Mouse (Mus musculus) neural tube, embryonic 14.5 days (tissue): ENCODE data around the gene Hmcn1. TPM values are rescaled to one million over a fixed set of nuclear protein-coding genes. Genes with fewer than 3 reads are reported as not detected.

Experiments used
- ATAC-seq: fragments of 200-750 bp; cut with Nextera tagmentation; 2 replicates; pipeline ENCODE4 v1.8.0; 2017; ENCODE audit warnings: low read depth, mild to moderate bottlenecking, moderate TSS enrichment, moderate library complexity
- H3K27ac ChIP-seq: fragments of 300-500 bp; sonication (generic); 2 replicates; pipeline ENCODE4 v1.5.1; 2014; ENCODE audit warnings: low read depth, mild to moderate bottlenecking, control low read depth, low read length, moderate library complexity, mixed read lengths
- H3K27me3 ChIP-seq: fragments of 300-500 bp; sonication (generic); 2 replicates; pipeline ENCODE4 v1.6.1; 2014; ENCODE audit warnings: low read length; ENCODE audit not compliant: control insufficient read depth, insufficient read depth
- H3K36me3 ChIP-seq: fragments of 300-500 bp; sonication (generic); 2 replicates; pipeline ENCODE4 v1.6.1; 2014; ENCODE audit warnings: low read length, mixed read lengths; ENCODE audit not compliant: control insufficient read depth, insufficient read depth
- H3K4me1 ChIP-seq: fragments of 300-500 bp; sonication (generic); 2 replicates; pipeline ENCODE4 v1.6.1; 2014; ENCODE audit warnings: low read length; ENCODE audit not compliant: control insufficient read depth, insufficient read depth
- H3K4me2 ChIP-seq: fragments of 300-500 bp; sonication (generic); 2 replicates; pipeline ENCODE4 v1.6.1; 2014; ENCODE audit warnings: mild to moderate bottlenecking, low read depth, low read length, control low read depth
- H3K4me3 ChIP-seq: fragments of 300-500 bp; sonication (generic); 2 replicates; pipeline ENCODE4 v1.5.1; 2014; ENCODE audit warnings: low read depth, low read length, control low read depth, mixed read lengths
- H3K9ac ChIP-seq: fragments of 300-500 bp; sonication (generic); replicated peaks from 2 replicates; pipeline ENCODE4 v1.6.1; 2014; ENCODE audit warnings: low read depth, mild to moderate bottlenecking, control low read depth, low read length, mixed read lengths
- H3K9me3 ChIP-seq: fragments of 300-500 bp; sonication (generic); 2 replicates; pipeline ENCODE4 v1.6.1; 2016; ENCODE audit warnings: low read length; ENCODE audit not compliant: control insufficient read depth
- WGBS: fragments of 180-500 bp; shearing (Covaris S2); extraction: QIAGEN DNeasy Blood & Tissue Kit; methylation state at CpG from one replicate; pipeline ENCODE4 v1.1.7; 2014; 5-methylcytosine and 5-hydroxymethylcytosine counted together
- polyA plus RNA-seq: library from polyadenylated mRNA; unstranded; fragments of >200 nt; fragmentation: Nextera tagmentation; extraction: Ambion mirVana; gene quantifications from 2 replicates; pipeline ENCODE4 v1.2.1, GENCODE M21; 2014

Hmcn1 gene
- 1.6 and 3.4 TPM in 2 replicates for polyA plus RNA-seq

GRCm38 (mm10) chr1:150993162-150994064, at the start of gene Hmcn1:
TSS of gene Hmcn1 (minus strand) at chr1:150993435.
- Histone ChIP-seq H3K9ac (peak within 1 kb of the TSS; percentile 42), H3K4me1 (peaks cover 15% of the 10 kb centered on the region), H3K4me3 (peak within 1 kb of the TSS; percentile 43), H3K27me3 (0 out of 2 replicates have a peak, but pooled peaks cover 3% of the 10 kb centered on the region), H3K36me3 (no peaks in the 10 kb centered on the region), H3K27ac (no peak within 1 kb of the TSS), H3K9me3 (no peaks in the 10 kb centered on the region), H3K4me2 (peak within 1 kb of the TSS; percentile 94)
- ATAC-seq, result peak; percentile 89
- WGBS, result under 1% methylated on average over 35 of the region's 38 CpGs

- Histone ChIP-seq H3K9ac (no peak overlapping the region), H3K4me1 (no peaks in the 10 kb centered on the region), H3K36me3 (no peaks in the 10 kb centered on the region), H3K9me3 (no peaks in the 10 kb centered on the region), H3K4me3 (no peak overlapping the region), H3K27ac (no peak overlapping the region), H3K27me3 (no peaks in the 10 kb centered on the region), H3K4me2 (no peak overlapping the region)
- no peak for ATAC-seq
- WGBS, result 48% methylated on average over 18 of the region's 18 CpGs
Measured at GRCm38 (mm10) chr1:151040945-151041649, 47.9 kb upstream of the Hmcn1 start.

DNA sequence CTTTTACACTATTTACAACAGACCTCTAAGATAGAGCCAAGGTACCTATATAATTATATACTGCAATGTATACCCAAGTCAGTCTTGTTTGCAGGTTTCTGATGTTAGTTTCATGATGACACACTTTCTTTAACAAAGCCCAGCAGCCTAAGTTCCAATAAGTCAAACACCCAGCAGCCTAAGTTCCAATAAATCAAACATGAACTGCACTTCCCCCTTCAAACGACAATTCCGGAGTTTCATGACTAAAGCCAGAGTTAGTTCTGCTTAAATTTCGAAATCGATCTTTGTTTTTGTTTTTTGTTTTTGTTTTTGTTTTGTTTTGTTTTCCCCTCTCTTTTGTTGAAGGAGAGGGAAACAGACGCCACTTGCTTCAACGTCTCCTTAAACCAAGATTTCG, 47.1 kb upstream of the Hmcn1 start:
- Histone ChIP-seq H3K27me3 (no peaks in the 10 kb centered on the region), H3K27ac (no peak overlapping the region), H3K4me3 (no peak overlapping the region), H3K9ac (no peak overlapping the region), H3K4me2 (no peak overlapping the region), H3K36me3 (no peaks in the 10 kb centered on the region), H3K4me1 (no peaks in the 10 kb centered on the region), H3K9me3 (no peaks in the 10 kb centered on the region)
- 71% methylated on average over 7 of the region's 7 CpGs for WGBS
- ATAC-seq, result no peak

DNA sequence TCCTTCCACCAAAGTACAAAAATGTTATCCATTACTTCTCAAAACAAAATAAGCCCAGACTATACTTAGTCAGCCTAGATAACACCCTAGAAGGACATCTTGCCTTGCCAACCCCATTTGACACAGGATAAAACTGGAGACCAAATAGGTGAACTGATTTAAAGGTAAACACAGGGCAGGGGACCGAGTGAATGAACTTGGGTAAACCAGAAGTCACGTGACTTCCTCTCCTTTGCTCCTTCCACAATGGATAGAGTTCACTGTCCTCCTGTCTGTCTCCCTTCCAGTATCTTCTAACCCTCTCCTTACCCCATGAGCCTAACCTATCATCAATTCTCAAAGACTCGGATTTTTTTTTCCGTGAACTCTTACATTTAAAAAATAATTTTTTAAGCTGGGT, 46.0 kb upstream of the Hmcn1 start:
- H3K4me1 ChIP-seq, result no peaks in the 10 kb centered on the region
- no peaks in the 10 kb centered on the region for H3K9me3 ChIP-seq
- ATAC-seq, result no peak
- H3K9ac ChIP-seq, result no peak overlapping the region
- no peaks in the 10 kb centered on the region for H3K27me3 ChIP-seq
- H3K27ac ChIP-seq, result no peak overlapping the region
- 77% methylated on average over 4 of the region's 4 CpGs for WGBS
- no peaks in the 10 kb centered on the region for H3K36me3 ChIP-seq
- H3K4me2 ChIP-seq, result no peak overlapping the region
- H3K4me3 ChIP-seq, result no peak overlapping the region

DNA sequence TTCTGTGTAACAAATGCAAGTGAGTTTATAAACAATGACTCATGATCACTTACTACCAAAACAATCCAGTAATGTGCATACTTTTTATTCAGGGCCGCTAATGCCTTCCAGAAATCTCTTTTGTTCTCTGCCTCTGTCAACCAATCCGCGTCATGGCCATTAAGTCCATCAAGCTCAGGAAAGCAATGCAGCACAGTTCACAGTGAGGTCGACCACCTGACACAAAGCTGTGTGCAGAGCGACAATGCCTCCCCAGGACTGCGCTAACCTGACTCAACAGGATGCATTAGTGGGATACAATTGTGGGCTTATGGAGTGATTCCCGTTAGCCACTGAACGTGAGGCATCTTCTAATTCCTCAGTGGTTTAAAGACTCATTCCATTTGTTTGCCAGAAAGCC, 45.3 kb upstream of the Hmcn1 start:
- 24% methylated on average over 8 of the region's 8 CpGs for WGBS
- no peaks in the 10 kb centered on the region for H3K9me3 ChIP-seq
- H3K27ac ChIP-seq, result no peak overlapping the region
- no peaks in the 10 kb centered on the region for H3K4me1 ChIP-seq
- ATAC-seq, result peak; percentile 72; the same call in 1 of the 2 replicates
- H3K9ac ChIP-seq, result no peak overlapping the region
- no peaks in the 10 kb centered on the region for H3K36me3 ChIP-seq
- H3K4me3 ChIP-seq, result no peak overlapping the region
- no peak overlapping the region for H3K4me2 ChIP-seq
- H3K27me3 ChIP-seq, result no peaks in the 10 kb centered on the region

DNA sequence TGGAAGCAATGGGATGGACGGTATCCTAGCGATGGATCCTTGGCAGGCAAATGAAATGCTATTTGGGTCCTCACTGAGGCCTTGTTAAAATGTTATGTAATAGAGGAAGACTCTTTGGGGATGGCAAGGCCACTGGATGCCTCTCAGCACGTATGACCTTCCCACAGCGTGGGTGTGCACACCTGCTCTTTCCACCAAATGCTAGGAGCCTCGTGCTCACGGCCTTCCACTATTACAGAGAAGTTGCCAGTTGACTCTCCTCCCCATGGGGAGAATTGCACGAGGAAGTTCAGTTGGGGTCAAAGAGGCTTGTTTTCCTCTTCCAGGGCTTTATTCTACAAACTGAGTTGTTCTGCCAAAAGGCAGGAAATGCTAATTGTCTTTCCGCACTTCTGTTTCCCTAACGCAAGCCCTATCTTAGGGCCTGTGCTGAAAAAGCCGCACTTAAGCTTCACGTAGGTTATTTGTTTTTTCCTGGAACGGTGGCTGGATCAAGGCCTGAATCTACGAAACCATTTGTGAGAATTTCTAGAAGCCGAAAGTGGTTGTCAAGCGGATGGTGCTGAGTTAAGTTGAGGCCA, 43.3 kb upstream of the Hmcn1 start:
- WGBS, result 79% methylated on average over 15 of the region's 15 CpGs

GRCm38 (mm10) chr1:151035766-151036165, 42.5 kb upstream of the Hmcn1 start:
- WGBS, result 83% methylated on average over 3 of the region's 3 CpGs
- ATAC-seq, result no peak
- H3K9me3 ChIP-seq, result no peaks in the 10 kb centered on the region

More for the DNA sequence above, 43.3 kb upstream of the Hmcn1 start:
- Histone ChIP-seq H3K27ac (no peak overlapping the region), H3K27me3 (no peaks in the 10 kb centered on the region), H3K4me2 (no peak overlapping the region), H3K9ac (no peak overlapping the region), H3K4me3 (no peak overlapping the region), H3K36me3 (no peaks in the 10 kb centered on the region), H3K9me3 (no peaks in the 10 kb centered on the region), H3K4me1 (no peaks in the 10 kb centered on the region)
- ATAC-seq, result no peak

DNA sequence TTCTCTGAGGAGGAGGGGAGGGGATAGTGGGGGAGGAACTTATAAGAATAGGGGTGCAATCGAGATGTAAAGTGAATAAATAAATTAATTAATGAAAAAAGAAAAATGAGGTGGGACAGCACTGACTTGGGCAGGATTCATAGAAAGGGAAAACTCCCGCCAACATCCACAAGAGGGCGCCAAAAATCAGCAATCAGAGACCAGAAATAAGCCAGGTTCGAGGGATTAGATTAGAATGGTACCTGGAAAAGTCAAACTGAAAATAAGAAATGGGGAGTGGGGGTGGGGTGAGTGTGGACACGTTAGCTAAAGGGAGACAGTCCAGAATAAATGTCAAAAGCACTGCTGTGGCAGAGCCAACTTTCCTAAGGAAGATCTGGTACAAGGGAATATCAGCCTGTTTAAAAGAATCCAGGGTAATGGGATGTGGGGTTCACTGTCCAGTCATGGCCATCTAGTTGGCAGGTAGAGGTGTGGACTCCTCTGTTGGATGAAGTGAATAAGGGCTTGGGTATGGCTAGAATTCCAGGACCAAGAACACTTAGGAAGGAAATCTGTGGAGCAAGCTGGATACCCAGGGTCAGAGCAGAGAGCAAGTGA, 41.9 kb upstream of the Hmcn1 start:
- no peaks in the 10 kb centered on the region for H3K36me3 ChIP-seq
- no peak overlapping the region for H3K4me2 ChIP-seq
- WGBS, result 2% methylated on average over 5 of the region's 5 CpGs

More at GRCm38 (mm10) chr1:151035766-151036165, 42.5 kb upstream of the Hmcn1 start:
- Histone ChIP-seq H3K4me1 (no peaks in the 10 kb centered on the region), H3K4me3 (no peak overlapping the region), H3K27me3 (no peaks in the 10 kb centered on the region), H3K27ac (no peak overlapping the region), H3K36me3 (no peaks in the 10 kb centered on the region), H3K4me2 (no peak overlapping the region), H3K9ac (no peak overlapping the region)

More for the DNA sequence above, 41.9 kb upstream of the Hmcn1 start:
- H3K27me3 ChIP-seq, result no peaks in the 10 kb centered on the region
- H3K27ac ChIP-seq, result no peak overlapping the region
- H3K9ac ChIP-seq, result no peak overlapping the region
- H3K9me3 ChIP-seq, result no peaks in the 10 kb centered on the region
- no peaks in the 10 kb centered on the region for H3K4me1 ChIP-seq
- H3K4me3 ChIP-seq, result no peak overlapping the region
- peak; percentile 84 for ATAC-seq
